Mouse (Mus musculus): ENCODE results near the gene Dhx30.

GRCm38 (mm10) chr9:110100627-110101600, 16.7 kb downstream of the Dhx30 start:
- TF ChIP-seq POLR2A (IDR thresholded peaks at IDR 0.05; ENCODE audit: insufficient read depth, low read length) (peak; percentile 50), CTCF (IDR thresholded peaks at IDR 0.05; ENCODE audit: low read depth, low read length) (peak; percentile 99), EP300 (IDR thresholded peaks at IDR 0.05; ENCODE audit: insufficient read depth, low read depth, low read length) (peak; percentile 47; the same call in 1 of the 2 replicates)

Data from ES-Bruce4 (cell line).